Mouse (Mus musculus): ENCODE results near the gene Olfr1306. TPM values are rescaled to one million over a fixed set of nuclear protein-coding genes. Genes with fewer than 3 reads are reported as not detected.

Olfr1306 gene
- polyA plus RNA-seq (2015; fragmentation: Nextera tagmentation; extraction: Ambion mirVana) = not detected in 2 replicates

- Histone ChIP-seq H3K27ac (ENCODE audit: low read length) (no peak within 1 kb of the TSS), H3K4me2 (ENCODE audit: low read length) (no peak within 1 kb of the TSS), H3K9ac (ENCODE audit: low read depth, low read length) (no peak within 1 kb of the TSS), H3K36me3 (ENCODE audit: control insufficient read depth, insufficient read depth, low read length) (no peaks in the 10 kb centered on the region), H3K9me3 (replicated peaks; ENCODE audit: control insufficient read depth, low read length, poor library complexity, severe bottlenecking) (no peaks in the 10 kb centered on the region), H3K4me1 (ENCODE audit: control insufficient read depth, insufficient read depth, low read length) (no peaks in the 10 kb centered on the region), H3K4me3 (ENCODE audit: low read depth, low read length) (no peak within 1 kb of the TSS), H3K27me3 (ENCODE audit: control insufficient read depth, insufficient read depth, low read depth, low read length) (no peaks in the 10 kb centered on the region)
- 88% methylated on average over 1 of the region's 1 CpGs for WGBS
- no peak for ATAC-seq
Measured at GRCm38 (mm10) chr2:111916171-111916570, at the start of gene Olfr1306. TSS of gene Olfr1306 (minus strand) at chr2:111916271.

DNA sequence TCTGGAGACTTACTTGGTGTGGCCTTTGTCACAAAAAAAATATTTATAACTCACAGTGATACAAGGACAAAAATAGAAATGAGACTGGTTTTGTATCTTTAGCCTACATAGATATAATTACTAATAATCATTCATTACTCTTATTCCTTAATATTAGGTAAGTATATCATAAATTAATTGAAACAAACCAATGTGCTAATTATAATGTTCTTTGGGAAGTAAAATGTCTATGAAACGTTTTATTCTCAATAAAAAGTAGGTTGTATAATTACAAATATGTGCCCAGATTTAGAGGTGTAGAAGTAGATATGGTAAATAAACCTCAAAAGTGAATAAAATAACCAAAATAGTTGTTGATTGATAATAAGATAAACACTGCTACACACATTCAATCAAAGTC lies 48.8 kb upstream of the Olfr1306 start, which contains the start of gene Olfr1308:
Gene Olfr1308, minus strand, starts transcription at position 101 of the 400 bp plus-strand sequence.
- Histone ChIP-seq H3K4me1 (ENCODE audit: control insufficient read depth, insufficient read depth, low read length) (no peaks in the 10 kb centered on the region), H3K4me3 (ENCODE audit: low read depth, low read length) (no peak within 1 kb of the TSS), H3K9me3 (replicated peaks; ENCODE audit: control insufficient read depth, low read length, poor library complexity, severe bottlenecking) (no peaks in the 10 kb centered on the region), H3K27me3 (ENCODE audit: control insufficient read depth, insufficient read depth, low read depth, low read length) (no peaks in the 10 kb centered on the region), H3K27ac (ENCODE audit: low read length) (no peak within 1 kb of the TSS), H3K9ac (ENCODE audit: low read depth, low read length) (no peak within 1 kb of the TSS), H3K4me2 (ENCODE audit: low read length) (no peak within 1 kb of the TSS), H3K36me3 (ENCODE audit: control insufficient read depth, insufficient read depth, low read length) (no peaks in the 10 kb centered on the region)
- WGBS = 70% methylated on average over 1 of the region's 1 CpGs
- no peak for ATAC-seq

DNA sequence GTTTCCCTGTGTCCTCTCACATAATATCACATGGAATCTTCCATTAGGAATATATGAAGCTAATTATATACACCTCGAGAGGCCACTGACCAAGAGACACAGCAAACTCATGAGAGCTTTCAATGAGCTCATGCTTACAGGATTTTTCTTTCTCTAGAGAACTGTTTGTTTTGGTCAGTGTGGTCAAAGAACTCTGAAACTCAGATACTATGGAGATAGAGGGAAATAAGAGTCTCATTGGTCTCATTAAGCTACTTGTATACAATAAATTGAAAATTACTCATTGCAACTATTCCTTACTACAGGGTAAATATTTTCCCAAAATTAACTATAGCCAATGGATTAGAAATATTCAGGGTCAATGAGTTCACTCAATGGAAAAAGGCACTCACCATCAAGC lies 33.3 kb upstream of the Olfr1306 start, which contains the start of gene Olfr1307:
Gene Olfr1307, minus strand, starts transcription at position 101 of the 400 bp plus-strand sequence.
- no peak for ATAC-seq
- Histone ChIP-seq H3K4me3 (ENCODE audit: low read depth, low read length) (no peak within 1 kb of the TSS), H3K4me2 (ENCODE audit: low read length) (no peak within 1 kb of the TSS), H3K27ac (ENCODE audit: low read length) (no peak within 1 kb of the TSS), H3K9ac (ENCODE audit: low read depth, low read length) (no peak within 1 kb of the TSS), H3K4me1 (ENCODE audit: control insufficient read depth, insufficient read depth, low read length) (no peaks in the 10 kb centered on the region), H3K9me3 (replicated peaks; ENCODE audit: control insufficient read depth, low read length, poor library complexity, severe bottlenecking) (no peaks in the 10 kb centered on the region), H3K36me3 (ENCODE audit: control insufficient read depth, insufficient read depth, low read length) (no peaks in the 10 kb centered on the region), H3K27me3 (ENCODE audit: control insufficient read depth, insufficient read depth, low read depth, low read length) (no peaks in the 10 kb centered on the region)
- 70% methylated on average over 1 of the region's 1 CpGs for WGBS

DNA sequence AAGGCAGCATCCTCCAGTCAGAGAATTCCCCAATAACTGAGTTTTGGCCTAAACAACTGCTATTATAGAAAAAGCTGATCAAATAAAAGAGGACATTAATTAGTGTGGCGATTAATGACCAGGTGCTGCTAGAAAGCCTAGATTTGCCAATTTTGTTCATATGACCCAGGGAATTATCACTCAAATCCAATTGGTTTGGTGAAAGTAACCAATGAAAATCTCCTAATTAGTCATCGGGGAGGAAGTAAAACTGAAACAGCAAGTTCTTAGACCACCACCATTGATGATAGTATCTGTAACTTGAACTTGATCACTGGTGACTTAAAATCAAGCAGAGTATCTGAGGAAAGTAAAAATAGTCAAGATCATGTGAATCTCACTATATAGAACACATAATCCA lies 39.0 kb downstream of the Olfr1306 start, which contains the start of gene Olfr1305:
Gene Olfr1305, minus strand, starts transcription at position 101 of the 400 bp plus-strand sequence.
- no peak for ATAC-seq
- Histone ChIP-seq H3K9me3 (replicated peaks; ENCODE audit: control insufficient read depth, low read length, poor library complexity, severe bottlenecking) (no peaks in the 10 kb centered on the region), H3K27ac (ENCODE audit: low read length) (no peak within 1 kb of the TSS), H3K4me3 (ENCODE audit: low read depth, low read length) (no peak within 1 kb of the TSS), H3K27me3 (ENCODE audit: control insufficient read depth, insufficient read depth, low read depth, low read length) (no peaks in the 10 kb centered on the region), H3K36me3 (ENCODE audit: control insufficient read depth, insufficient read depth, low read length) (no peaks in the 10 kb centered on the region), H3K9ac (ENCODE audit: low read depth, low read length) (no peak within 1 kb of the TSS), H3K4me2 (ENCODE audit: low read length) (no peak within 1 kb of the TSS), H3K4me1 (ENCODE audit: control insufficient read depth, insufficient read depth, low read length) (no peaks in the 10 kb centered on the region)
- 94% methylated on average over 2 of the region's 2 CpGs for WGBS

Other genes with a start within 250 kb of the Olfr1306 start
- gene Olfr1301, start 165.3 kb downstream of the Olfr1306 start, polyA plus RNA-seq (2015; fragmentation: Nextera tagmentation; extraction: Ambion mirVana) = not detected in 2 replicates
- gene Olfr1302, start 138.8 kb downstream of the Olfr1306 start, polyA plus RNA-seq (2015; fragmentation: Nextera tagmentation; extraction: Ambion mirVana) = not detected in 2 replicates
- not detected in 2 replicates for gene Olfr1303, start 95.9 kb downstream of the Olfr1306 start, polyA plus RNA-seq (2015; fragmentation: Nextera tagmentation; extraction: Ambion mirVana)
- gene Olfr1305, start 39.1 kb downstream of the Olfr1306 start, polyA plus RNA-seq (2015; fragmentation: Nextera tagmentation; extraction: Ambion mirVana) = not detected in 2 replicates
- not detected in 2 replicates for gene Olfr1307, start 33.2 kb upstream of the Olfr1306 start, polyA plus RNA-seq (2015; fragmentation: Nextera tagmentation; extraction: Ambion mirVana)
- gene Olfr1308, start 48.7 kb upstream of the Olfr1306 start, polyA plus RNA-seq (2015; fragmentation: Nextera tagmentation; extraction: Ambion mirVana) = not detected in 2 replicates
- not detected in 2 replicates for gene Olfr1309, start 74.0 kb upstream of the Olfr1306 start, polyA plus RNA-seq (2015; fragmentation: Nextera tagmentation; extraction: Ambion mirVana)
- gene Olfr1310, start 96.4 kb upstream of the Olfr1306 start, polyA plus RNA-seq (2015; fragmentation: Nextera tagmentation; extraction: Ambion mirVana) = not detected in 2 replicates
- gene Olfr1311, start 108.1 kb upstream of the Olfr1306 start, polyA plus RNA-seq (2015; fragmentation: Nextera tagmentation; extraction: Ambion mirVana) = not detected in 2 replicates
- gene Olfr1312, start 134.0 kb upstream of the Olfr1306 start, polyA plus RNA-seq (2015; fragmentation: Nextera tagmentation; extraction: Ambion mirVana) = not detected in 2 replicates
- gene Olfr1313, start 161.6 kb upstream of the Olfr1306 start, polyA plus RNA-seq (2015; fragmentation: Nextera tagmentation; extraction: Ambion mirVana) = not detected in 2 replicates
- not detected in 2 replicates for gene Olfr1314, start 180.5 kb upstream of the Olfr1306 start, polyA plus RNA-seq (2015; fragmentation: Nextera tagmentation; extraction: Ambion mirVana)
- gene Olfr1315-ps1, start 199.2 kb upstream of the Olfr1306 start, polyA plus RNA-seq (2015; fragmentation: Nextera tagmentation; extraction: Ambion mirVana) = not detected in 2 replicates
- not detected in 2 replicates for gene Olfr1316, start 218.7 kb upstream of the Olfr1306 start, polyA plus RNA-seq (2015; fragmentation: Nextera tagmentation; extraction: Ambion mirVana)
- gene Olfr1317, start 224.1 kb upstream of the Olfr1306 start, polyA plus RNA-seq (2015; fragmentation: Nextera tagmentation; extraction: Ambion mirVana) = not detected in 2 replicates
- gene Olfr1318, start 237.9 kb upstream of the Olfr1306 start, polyA plus RNA-seq (2015; fragmentation: Nextera tagmentation; extraction: Ambion mirVana) = 0.08 TPM in 1 of 2 replicates, not detected in the other

Measured in midbrain, embryonic 16.5 days (tissue).